Mouse (Mus musculus): ENCODE measurements around the gene E130308A19Rik. TPM values are rescaled to one million over a fixed set of nuclear protein-coding genes. Genes with fewer than 3 reads are reported as not detected.

The E130308A19Rik gene
- total and polyA plus RNA-seq, 2 experiments from 2014 or later, result 22.6 to 24.9 TPM

- H3K36me3 ChIP-seq (ENCODE audit: insufficient read depth), result no peaks in the 10 kb centered on the region
- 0 out of 2 replicates have a peak, but pooled peaks cover 3% of the 10 kb centered on the region for H3K4me1 ChIP-seq (ENCODE audit: insufficient read depth)
- H3K9ac ChIP-seq, result no peak overlapping the region
- no peak overlapping the region for H3K4me3 ChIP-seq (ENCODE audit: low read depth, low read length)
- H3K27me3 ChIP-seq (ENCODE audit: insufficient read depth, low read length), result no peaks in the 10 kb centered on the region
- H3K9me3 ChIP-seq (ENCODE audit: low read length), result no peaks in the 10 kb centered on the region
- TF ChIP-seq CTCF (IDR thresholded peaks at IDR 0.05; ENCODE audit: low read depth), result no peak
- ATAC-seq (no peak), DNase-seq (no peak)
- no peak overlapping the region for H3K4me2 ChIP-seq (ENCODE audit: low read depth)
- WGBS, result 79% methylated on average over 1 of the region's 1 CpGs
- H3K27ac ChIP-seq (ENCODE audit: low read depth, low read length), result no peak overlapping the region
Observed at GRCm38 (mm10) chr4:59634532-59634931, 8.5 kb downstream of the E130308A19Rik start.

DNA sequence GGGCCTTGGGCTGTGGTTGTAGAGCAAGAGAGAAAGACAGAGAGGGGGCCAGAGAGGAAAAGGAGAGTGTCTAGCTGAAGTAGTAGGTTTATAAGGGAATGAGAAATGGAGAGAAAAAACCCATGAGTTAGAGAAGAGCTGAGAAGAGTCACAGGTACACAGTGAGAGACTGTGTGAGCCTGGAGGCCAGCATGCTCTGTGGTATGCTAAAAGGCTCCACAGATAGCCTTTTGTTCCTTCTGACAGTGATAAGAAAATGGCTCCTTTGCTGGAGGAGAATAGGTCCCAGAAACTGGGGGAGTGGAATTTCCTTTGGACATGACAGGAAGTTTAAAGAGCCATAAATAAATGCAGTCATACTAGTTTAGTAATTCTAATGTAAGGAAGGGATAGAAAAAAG is 13.2 kb downstream of the E130308A19Rik start:
- no peaks in the 10 kb centered on the region for H3K27me3 ChIP-seq (ENCODE audit: insufficient read depth, low read length)
- no peak for TF ChIP-seq CTCF (IDR thresholded peaks at IDR 0.05; ENCODE audit: low read depth)
- DNase-seq (no peak), ATAC-seq (no peak)
- no peaks in the 10 kb centered on the region for H3K36me3 ChIP-seq (ENCODE audit: insufficient read depth)
- no peak overlapping the region for H3K4me3 ChIP-seq (ENCODE audit: low read depth, low read length)
- H3K27ac ChIP-seq (ENCODE audit: low read depth, low read length), result no peak overlapping the region
- no peaks in the 10 kb centered on the region for H3K4me1 ChIP-seq (ENCODE audit: insufficient read depth)
- no peak overlapping the region for H3K4me2 ChIP-seq (ENCODE audit: low read depth)
- H3K9ac ChIP-seq, result no peak overlapping the region
- no peaks in the 10 kb centered on the region for H3K9me3 ChIP-seq (ENCODE audit: low read length)

GRCm38 (mm10) chr4:59640720-59641119 is 14.7 kb downstream of the E130308A19Rik start:
- no peak overlapping the region for H3K4me2 ChIP-seq (ENCODE audit: low read depth)
- no peaks in the 10 kb centered on the region for H3K9me3 ChIP-seq (ENCODE audit: low read length)
- H3K36me3 ChIP-seq (ENCODE audit: insufficient read depth), result no peaks in the 10 kb centered on the region
- DNase-seq (no peak), ATAC-seq (no peak)
- no peak overlapping the region for H3K9ac ChIP-seq
- no peak overlapping the region for H3K4me3 ChIP-seq (ENCODE audit: low read depth, low read length)
- no peaks in the 10 kb centered on the region for H3K27me3 ChIP-seq (ENCODE audit: insufficient read depth, low read length)
- no peak overlapping the region for H3K27ac ChIP-seq (ENCODE audit: low read depth, low read length)
- no peaks in the 10 kb centered on the region for H3K4me1 ChIP-seq (ENCODE audit: insufficient read depth)
- 88% methylated on average over 2 of the region's 2 CpGs for WGBS
- TF ChIP-seq CTCF (IDR thresholded peaks at IDR 0.05; ENCODE audit: low read depth), result no peak

DNA sequence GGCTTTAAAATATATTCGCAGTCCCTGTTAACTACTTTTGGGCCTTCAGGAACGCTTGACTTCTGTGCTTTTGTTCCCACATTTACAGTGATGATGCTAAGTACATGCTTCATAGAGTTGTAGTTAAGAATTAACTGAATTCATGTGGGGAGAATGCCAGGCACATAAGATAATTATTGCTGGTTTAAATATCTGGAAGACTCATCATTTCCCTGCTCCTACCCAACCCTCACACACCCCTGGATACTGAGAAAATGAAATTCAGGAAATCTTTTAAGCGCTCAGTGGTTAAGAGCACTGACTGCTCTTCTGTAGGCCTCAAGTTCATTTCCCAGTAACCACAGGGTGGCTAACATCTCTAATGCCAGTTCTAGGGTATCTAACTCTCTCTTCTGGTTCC is 16.0 kb downstream of the E130308A19Rik start:
- Histone ChIP-seq H3K9ac (no peak overlapping the region), H3K27me3 (ENCODE audit: insufficient read depth, low read length) (no peaks in the 10 kb centered on the region), H3K4me2 (ENCODE audit: low read depth) (no peak overlapping the region), H3K27ac (ENCODE audit: low read depth, low read length) (no peak overlapping the region), H3K4me1 (ENCODE audit: insufficient read depth) (no peaks in the 10 kb centered on the region), H3K9me3 (ENCODE audit: low read length) (no peaks in the 10 kb centered on the region), H3K36me3 (ENCODE audit: insufficient read depth) (no peaks in the 10 kb centered on the region), H3K4me3 (ENCODE audit: low read depth, low read length) (no peak overlapping the region)
- no peak for DNase-seq
- no peak for TF ChIP-seq CTCF (IDR thresholded peaks at IDR 0.05; ENCODE audit: low read depth)
- WGBS, result 82% methylated on average over 3 of the region's 3 CpGs
- ATAC-seq, result no peak

- 84% methylated on average over 2 of the region's 2 CpGs for WGBS
- DNase-seq, result no peak
- H3K4me1 ChIP-seq (ENCODE audit: insufficient read depth), result no peaks in the 10 kb centered on the region
- ATAC-seq, result no peak
- H3K9ac ChIP-seq, result no peak overlapping the region
- no peaks in the 10 kb centered on the region for H3K9me3 ChIP-seq (ENCODE audit: low read length)
- no peak overlapping the region for H3K4me3 ChIP-seq (ENCODE audit: low read depth, low read length)
- H3K36me3 ChIP-seq (ENCODE audit: insufficient read depth), result no peaks in the 10 kb centered on the region
- H3K4me2 ChIP-seq (ENCODE audit: low read depth), result no peak overlapping the region
- no peaks in the 10 kb centered on the region for H3K27me3 ChIP-seq (ENCODE audit: insufficient read depth, low read length)
- no peak for TF ChIP-seq CTCF (IDR thresholded peaks at IDR 0.05; ENCODE audit: low read depth)
- H3K27ac ChIP-seq (ENCODE audit: low read depth, low read length), result no peak overlapping the region
Observed at GRCm38 (mm10) chr4:59642657-59643056, 16.6 kb downstream of the E130308A19Rik start.

- H3K36me3 ChIP-seq (ENCODE audit: insufficient read depth), result no peaks in the 10 kb centered on the region
- H3K4me2 ChIP-seq (ENCODE audit: low read depth), result no peak overlapping the region
- H3K27me3 ChIP-seq (ENCODE audit: insufficient read depth, low read length), result no peaks in the 10 kb centered on the region
- H3K4me3 ChIP-seq (ENCODE audit: low read depth, low read length), result no peak overlapping the region
- DNase-seq, result no peak
- H3K4me1 ChIP-seq (ENCODE audit: insufficient read depth), result no peaks in the 10 kb centered on the region
- 83% methylated on average over 3 of the region's 3 CpGs for WGBS
- no peak for ATAC-seq
- H3K9me3 ChIP-seq (ENCODE audit: low read length), result no peaks in the 10 kb centered on the region
- no peak for TF ChIP-seq CTCF (IDR thresholded peaks at IDR 0.05; ENCODE audit: low read depth)
- no peak overlapping the region for H3K9ac ChIP-seq
- no peak overlapping the region for H3K27ac ChIP-seq (ENCODE audit: low read depth, low read length)
Observed at GRCm38 (mm10) chr4:59644431-59644830, 18.4 kb downstream of the E130308A19Rik start.

GRCm38 (mm10) chr4:59644992-59645391 is 19.0 kb downstream of the E130308A19Rik start:
- Histone ChIP-seq H3K9ac (no peak overlapping the region), H3K4me1 (ENCODE audit: insufficient read depth) (no peaks in the 10 kb centered on the region), H3K27ac (ENCODE audit: low read depth, low read length) (no peak overlapping the region), H3K27me3 (ENCODE audit: insufficient read depth, low read length) (no peaks in the 10 kb centered on the region), H3K36me3 (ENCODE audit: insufficient read depth) (no peaks in the 10 kb centered on the region), H3K4me3 (ENCODE audit: low read depth, low read length) (no peak overlapping the region), H3K9me3 (ENCODE audit: low read length) (no peaks in the 10 kb centered on the region), H3K4me2 (ENCODE audit: low read depth) (no peak overlapping the region)
- ATAC-seq (peak; percentile 20; the same call in 1 of the 2 replicates), DNase-seq (no peak)
- WGBS, result 26% methylated on average over 4 of the region's 4 CpGs
- TF ChIP-seq CTCF (IDR thresholded peaks at IDR 0.05; ENCODE audit: low read depth), result no peak

DNA sequence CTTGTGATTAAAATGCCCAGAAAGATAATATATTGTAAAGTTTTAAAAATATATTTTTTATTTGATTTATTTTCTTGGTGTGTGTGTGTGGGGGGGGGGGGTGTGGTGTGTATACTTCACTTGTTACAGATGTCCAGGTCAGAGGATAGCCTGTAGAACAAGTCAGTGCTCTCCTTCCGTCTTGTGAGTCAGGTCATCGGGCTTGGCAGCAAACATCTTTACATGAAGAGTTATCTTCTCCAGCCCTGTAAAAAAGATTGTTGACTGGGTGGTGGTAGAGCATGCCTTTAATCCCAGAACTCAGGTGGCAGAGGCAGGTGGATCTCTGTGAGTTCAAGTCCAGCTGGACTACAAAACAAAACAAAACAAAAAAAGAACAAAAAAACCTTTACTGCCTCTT is 19.6 kb downstream of the E130308A19Rik start:
- DNase-seq, result no peak
- no peak for TF ChIP-seq CTCF (IDR thresholded peaks at IDR 0.05; ENCODE audit: low read depth)
- Histone ChIP-seq H3K9me3 (ENCODE audit: low read length) (no peaks in the 10 kb centered on the region), H3K4me2 (ENCODE audit: low read depth) (no peak overlapping the region), H3K4me1 (ENCODE audit: insufficient read depth) (no peaks in the 10 kb centered on the region), H3K27ac (ENCODE audit: low read depth, low read length) (no peak overlapping the region), H3K27me3 (ENCODE audit: insufficient read depth, low read length) (no peaks in the 10 kb centered on the region), H3K4me3 (ENCODE audit: low read depth, low read length) (no peak overlapping the region), H3K9ac (no peak overlapping the region), H3K36me3 (ENCODE audit: insufficient read depth) (no peaks in the 10 kb centered on the region)
- 99% methylated on average over 2 of the region's 2 CpGs for WGBS
- no peak for ATAC-seq
